Mouse (Mus musculus): Measurements from ENCODE around the gene Cpsf6. TPM values are rescaled to one million over a fixed set of nuclear protein-coding genes. Genes with fewer than 3 reads are reported as not detected.
A peak's percentile ranks its signal among the peaks of the same experiment; 100 is the strongest.

Cpsf6 gene
- 100 to 1,000 TPM; 102 TPM for total RNA-seq (2021)
- long read RNA-seq, experiment 1, full-length matches to known transcripts = 30 of 55 reads
- long read RNA-seq, experiment 1, partial matches to known transcripts = 5 of 55 reads
- long read RNA-seq, experiment 1, other reads (novel, unspliced or antisense) = 20 of 55 reads
- long read RNA-seq, experiment 2, full-length matches to known transcripts = 31 of 53 reads
- long read RNA-seq, experiment 2, partial matches to known transcripts = 3 of 53 reads
- long read RNA-seq, experiment 2, other reads (novel, unspliced or antisense) = 19 of 53 reads

- intact Hi-C loops (cut with DNase I) = loop anchor here (5.0 to 10.0 kb wide), 3 partner anchors 37 to 295 kb away; no protein-coding TSS in a partner anchor
- no peak for DNase-seq (ENCODE audit: low spot score in 2 of 2)
These were observed at the start of gene Cpsf6 for GRCm38 (mm10) chr10:117379908-117380307. Gene Cpsf6, minus strand, starts transcription at chr10:117380015.

GRCm38 (mm10) chr10:117426615-117426969 is 46.8 kb upstream of the Cpsf6 start:
- intact Hi-C loops (cut with DNase I) = no loop called here
- no peak for DNase-seq (ENCODE audit: low spot score in 2 of 2)

DNA sequence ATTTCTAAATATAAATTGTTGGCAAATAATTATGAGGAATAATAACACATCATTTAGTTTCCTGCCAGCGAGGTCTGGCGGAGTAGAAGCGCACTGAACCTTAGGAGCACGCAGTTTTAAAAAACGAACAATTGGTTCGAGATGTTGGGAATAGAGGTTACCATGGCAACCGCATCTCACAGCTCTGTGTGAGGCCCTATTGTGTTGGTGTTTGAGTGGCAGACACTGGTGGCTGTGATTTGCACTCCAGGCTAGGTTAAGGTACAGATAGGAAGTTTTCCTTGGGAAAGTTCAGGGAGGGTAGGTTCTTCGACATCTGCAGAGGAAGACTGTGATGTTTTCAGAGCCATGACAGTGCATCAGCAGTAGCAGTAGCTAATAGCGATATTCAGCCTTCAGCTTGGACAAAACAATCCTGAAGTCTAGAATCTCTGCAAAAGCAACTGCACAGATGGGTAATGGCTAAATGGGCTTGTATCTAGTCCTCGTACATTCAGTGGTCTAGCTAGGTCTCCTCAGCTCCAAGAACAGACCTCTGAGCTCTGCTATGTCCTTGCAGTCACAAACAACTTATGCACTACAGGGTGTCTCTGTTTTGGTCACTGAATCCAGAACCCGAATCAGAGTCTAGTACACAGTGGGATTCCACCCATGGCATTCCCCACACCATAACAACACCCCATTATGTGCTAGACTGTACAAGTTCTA is 46.2 kb upstream of the Cpsf6 start:
- no peak for DNase-seq (ENCODE audit: low spot score in 2 of 2)
- intact Hi-C loops (cut with DNase I) = no loop called here

DNA sequence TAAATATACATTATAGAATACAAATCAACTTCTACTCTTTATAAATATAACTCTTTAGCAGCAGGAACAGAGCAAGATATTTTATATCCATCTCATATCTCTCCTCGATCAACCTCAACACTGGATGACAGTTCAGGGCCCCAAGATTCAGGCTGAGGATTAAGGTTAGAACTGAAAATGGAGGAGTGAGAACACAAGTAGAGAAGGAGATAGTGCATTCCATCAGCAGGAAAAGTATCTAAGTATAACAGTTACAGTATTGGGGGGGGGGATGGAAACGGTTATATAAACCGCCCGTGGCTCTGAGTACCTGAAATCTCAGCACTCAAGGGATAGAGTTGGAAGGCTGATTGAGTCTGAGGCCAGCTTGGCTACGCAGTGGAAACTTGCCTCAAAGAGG is 45.2 kb upstream of the Cpsf6 start:
- no peak for DNase-seq (ENCODE audit: low spot score in 2 of 2)
- intact Hi-C loops (cut with DNase I) = no loop called here

DNA sequence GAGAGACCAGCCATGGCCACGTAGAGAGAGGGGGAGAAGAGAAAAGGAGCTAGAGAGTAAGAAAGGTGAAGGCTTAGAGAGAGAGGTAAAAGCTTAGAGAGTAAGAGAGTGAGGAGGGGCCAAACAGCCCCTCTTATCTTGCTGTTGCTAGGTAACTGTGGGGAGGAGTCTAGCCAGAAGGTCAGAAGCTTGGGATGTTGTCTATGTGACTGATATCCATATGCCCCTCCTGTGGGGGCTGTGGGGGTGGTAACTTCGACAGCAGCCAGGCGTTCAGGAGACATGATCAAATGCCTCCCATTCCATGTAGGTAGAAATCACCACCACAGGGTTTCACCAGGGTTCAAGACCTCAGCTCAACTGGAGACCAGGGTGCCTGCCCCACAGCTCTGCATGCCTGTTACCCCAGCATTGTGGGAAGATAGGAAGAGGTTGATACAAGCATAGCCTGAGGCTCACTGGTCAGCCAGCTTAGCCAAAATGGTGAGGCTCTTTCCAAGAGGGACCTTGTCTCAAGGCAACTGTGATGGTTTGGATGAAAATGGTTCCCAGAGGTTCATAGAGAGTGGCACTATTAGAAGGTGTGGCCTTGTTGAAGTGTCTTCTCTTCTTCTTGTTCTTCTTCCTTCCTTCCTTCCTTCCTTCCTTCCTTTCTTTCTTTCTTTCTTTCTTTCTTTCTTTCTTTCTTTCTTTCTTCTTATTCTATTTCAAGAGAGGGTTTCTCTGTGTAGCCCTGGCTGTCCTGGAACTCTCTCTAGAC is 44.5 kb upstream of the Cpsf6 start:
- intact Hi-C loops (cut with DNase I) = no loop called here

DNA sequence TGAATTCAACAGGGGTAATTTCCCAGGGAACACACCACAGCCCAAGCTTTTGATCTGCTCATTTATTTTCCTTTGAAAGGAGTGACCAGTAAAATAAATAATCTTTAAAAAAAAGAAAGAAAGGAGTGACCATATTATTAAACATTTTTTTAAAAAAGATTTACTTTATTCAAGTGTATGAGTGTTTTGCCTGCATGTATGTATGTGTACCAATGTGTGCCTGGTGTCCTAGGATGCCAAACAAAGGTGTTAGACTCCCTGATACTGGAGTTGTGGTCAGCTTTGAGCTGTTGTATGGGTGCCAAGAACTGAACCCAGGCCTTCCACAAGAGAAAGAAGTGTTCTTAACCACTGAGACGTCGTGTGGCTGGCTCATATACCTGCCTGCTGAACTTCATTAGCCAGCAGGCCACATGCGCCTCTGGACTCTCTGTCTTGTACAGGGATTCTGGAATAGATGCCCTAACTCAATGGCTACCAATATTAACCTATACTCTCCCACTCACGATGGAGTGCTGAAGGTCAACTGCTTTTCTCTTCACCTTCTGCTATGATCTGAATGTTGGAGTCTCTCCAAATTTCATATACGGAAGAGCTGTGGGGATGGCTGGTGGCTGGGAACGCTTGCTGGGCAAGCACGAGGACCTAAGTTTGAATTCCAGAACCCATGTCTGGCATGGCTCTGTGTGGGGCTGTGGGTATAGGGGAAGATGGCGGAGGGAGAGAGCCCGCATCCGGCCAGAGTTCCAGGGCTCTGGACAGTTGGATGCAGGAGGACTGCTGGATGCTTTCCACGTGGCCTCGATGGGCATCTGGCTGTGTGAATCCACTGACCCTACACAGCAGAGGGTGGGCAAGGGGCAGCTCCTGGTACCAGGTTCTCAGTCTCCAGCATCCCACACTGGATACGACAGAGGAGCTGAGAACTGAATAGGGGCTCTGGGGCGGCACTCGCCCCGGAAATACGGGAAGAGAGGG is 43.5 kb upstream of the Cpsf6 start:
- intact Hi-C loops (cut with DNase I) = no loop called here
- no peak for DNase-seq (ENCODE audit: low spot score in 2 of 2)

More for the DNA sequence above, 44.5 kb upstream of the Cpsf6 start:
- DNase-seq (ENCODE audit: low spot score in 2 of 2) = no peak

GRCm38 (mm10) chr10:117422174-117422808 is 42.5 kb upstream of the Cpsf6 start:
- no peak for DNase-seq (ENCODE audit: low spot score in 2 of 2)

DNA sequence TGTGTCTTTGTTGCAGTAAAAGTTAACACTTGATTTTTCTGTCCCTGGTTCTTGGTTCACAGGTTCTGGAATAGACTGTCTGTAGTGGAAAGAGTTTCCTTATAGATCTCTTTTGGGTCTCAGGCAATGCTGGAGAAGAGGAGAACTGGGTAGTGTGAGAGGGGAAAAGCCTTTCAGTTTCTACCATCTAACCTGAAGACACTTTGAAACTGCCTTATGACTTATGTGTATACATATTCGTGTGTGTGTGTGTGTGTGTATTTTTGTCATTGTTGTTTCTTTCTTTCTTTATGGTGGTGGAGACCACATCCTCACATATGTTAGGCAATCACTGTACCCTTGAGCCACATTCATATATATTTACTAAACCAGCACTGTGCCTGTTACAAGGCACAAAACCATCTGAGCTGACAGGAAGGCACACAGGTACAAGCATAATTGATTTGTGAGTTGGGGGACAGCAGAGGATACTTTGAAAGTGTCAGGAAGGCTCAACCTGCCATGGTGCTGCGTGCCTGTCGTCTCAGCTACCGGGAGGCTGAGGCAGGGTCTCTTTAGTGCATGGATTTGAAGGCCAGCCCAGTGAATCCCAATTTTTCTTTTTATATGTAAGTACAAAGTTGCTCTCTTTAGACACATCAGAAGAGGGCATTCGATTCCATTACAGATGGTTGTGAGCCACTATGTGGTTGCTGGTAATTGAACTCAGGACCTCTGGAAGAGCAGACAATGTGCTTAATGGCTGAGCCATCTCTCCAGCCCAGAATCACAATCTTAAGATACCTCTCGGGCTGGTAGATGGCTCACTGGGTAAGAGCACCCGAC is 41.7 kb upstream of the Cpsf6 start:
- DNase-seq (ENCODE audit: low spot score in 2 of 2) = no peak
- intact Hi-C loops (cut with DNase I) = no loop called here

More at GRCm38 (mm10) chr10:117422174-117422808, 42.5 kb upstream of the Cpsf6 start:
- intact Hi-C loops (cut with DNase I) = no loop called here

GRCm38 (mm10) chr10:117420502-117421282 is 40.9 kb upstream of the Cpsf6 start:
- DNase-seq (ENCODE audit: low spot score in 2 of 2) = no peak
- intact Hi-C loops (cut with DNase I) = no loop called here

GRCm38 (mm10) chr10:117419577-117420290 is 39.9 kb upstream of the Cpsf6 start:
- no peak for DNase-seq (ENCODE audit: low spot score in 2 of 2)
- intact Hi-C loops (cut with DNase I) = loop anchor here (5.0 kb wide), 1 partner anchor 42 kb away; no protein-coding TSS in a partner anchor

GRCm38 (mm10) chr10:117418668-117419237 is 38.9 kb upstream of the Cpsf6 start:
- no peak for DNase-seq (ENCODE audit: low spot score in 2 of 2)
- intact Hi-C loops (cut with DNase I) = loop anchor here (5.0 kb wide), 1 partner anchor 41 kb away; no protein-coding TSS in a partner anchor

DNA sequence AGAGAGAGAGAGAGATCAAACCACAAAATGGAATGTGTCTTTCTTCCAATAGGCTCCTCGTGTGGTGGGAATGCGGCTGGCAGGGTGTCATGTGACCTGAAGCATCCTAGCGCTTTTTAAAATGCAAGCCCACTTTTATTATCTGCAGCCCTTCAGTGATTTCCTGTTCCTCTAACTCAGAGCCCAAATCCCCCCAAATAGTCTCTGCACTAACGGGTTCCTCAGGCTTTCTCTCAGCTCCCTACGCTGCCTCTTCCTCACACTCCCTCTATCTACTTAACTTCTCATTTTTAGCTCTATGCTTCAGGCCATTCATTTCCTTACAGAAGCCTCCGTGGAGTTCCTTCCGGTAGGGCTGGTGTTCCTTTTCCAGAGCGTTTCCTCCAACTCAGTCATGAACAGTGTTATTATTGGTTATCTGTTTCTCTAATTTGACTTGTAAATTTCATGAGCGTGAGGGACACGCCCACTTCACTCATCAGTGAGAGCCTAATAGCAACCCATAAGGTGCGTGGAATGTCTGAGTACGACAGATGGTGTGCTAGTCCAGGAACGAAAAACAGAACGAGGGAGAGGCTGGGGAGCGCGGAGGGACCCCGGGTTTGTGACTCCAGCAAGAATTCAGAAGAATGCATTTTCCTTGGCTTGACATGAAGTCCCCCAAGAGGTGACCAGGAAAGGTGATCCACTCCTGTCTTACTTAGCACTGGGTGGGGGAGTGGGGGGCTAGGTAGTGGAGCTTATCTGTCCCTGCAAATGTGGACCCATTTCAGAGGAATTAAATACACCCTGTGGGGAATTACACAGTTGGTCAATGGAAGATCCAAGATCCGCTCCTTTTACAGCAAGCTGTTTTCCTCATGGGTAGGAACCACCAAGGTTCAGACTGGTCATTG is 38.2 kb upstream of the Cpsf6 start:
- DNase-seq (ENCODE audit: low spot score in 2 of 2) = peak; percentile 45 to 55
- intact Hi-C loops (cut with DNase I) = loop anchor here (5.0 kb wide), 1 partner anchor 41 kb away; no protein-coding TSS in a partner anchor

DNA sequence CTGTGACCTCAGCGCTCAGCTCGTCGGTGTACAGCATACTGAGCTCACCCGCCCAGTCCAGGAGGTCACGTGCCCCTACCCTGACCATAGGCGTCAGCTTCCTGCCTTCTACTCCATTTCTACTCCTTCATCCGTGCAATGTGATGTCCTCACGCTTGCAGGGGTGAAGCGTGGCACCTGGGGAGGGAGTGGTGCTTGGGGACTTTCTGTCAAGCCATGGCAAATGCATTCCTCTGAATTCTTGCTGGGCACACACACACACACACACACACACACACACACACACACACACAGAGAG is 37.6 kb upstream of the Cpsf6 start:
- no peak for DNase-seq (ENCODE audit: low spot score in 2 of 2)
- intact Hi-C loops (cut with DNase I) = loop anchor here (5.0 kb wide), 1 partner anchor 40 kb away; no protein-coding TSS in a partner anchor

DNA sequence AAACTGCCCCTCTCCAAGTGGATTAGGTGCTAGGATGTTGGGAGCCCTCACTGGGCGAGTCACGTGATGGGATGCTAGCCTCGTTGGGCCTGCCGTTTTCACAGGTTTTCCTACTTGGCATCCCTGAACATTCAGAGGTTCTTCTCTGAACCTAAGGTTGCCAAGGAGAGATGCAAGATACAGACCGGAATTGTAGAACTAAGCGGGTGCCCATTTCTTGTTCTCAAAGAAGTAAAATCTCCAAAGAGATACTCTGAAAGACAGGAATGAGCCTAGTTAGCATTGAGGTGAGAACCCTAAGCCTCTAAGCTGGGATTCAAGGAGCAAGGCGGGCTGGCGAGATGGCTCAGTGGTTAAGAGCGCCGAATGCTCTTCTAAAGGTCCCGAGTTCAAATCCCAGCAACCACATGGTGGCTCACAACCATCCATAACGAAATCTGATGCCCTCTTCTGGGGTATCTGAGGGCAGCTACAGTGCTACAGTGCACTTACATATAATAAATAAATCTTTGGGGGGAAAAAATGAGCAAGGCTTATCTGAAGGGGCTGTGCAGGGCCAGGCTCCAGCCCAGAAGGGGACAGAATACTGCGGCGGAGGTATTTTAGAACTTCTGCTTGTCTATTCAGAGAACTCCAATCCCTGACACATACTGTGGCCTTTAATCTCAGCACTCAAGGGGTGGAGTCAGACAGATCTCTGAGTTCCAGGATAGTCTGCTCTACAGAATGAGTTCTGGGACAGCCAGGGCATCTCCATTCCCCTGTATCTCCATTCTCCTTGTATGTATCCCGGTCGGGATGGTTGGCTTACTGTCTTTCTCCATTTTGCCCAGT is 37.0 kb upstream of the Cpsf6 start:
- no peak for DNase-seq (ENCODE audit: low spot score in 2 of 2)
- intact Hi-C loops (cut with DNase I) = loop anchor here (5.0 kb wide), 1 partner anchor 40 kb away; no protein-coding TSS in a partner anchor
